Mouse (Mus musculus): Measurements from ENCODE around the gene Fzd10.

The Fzd10 gene

DNA sequence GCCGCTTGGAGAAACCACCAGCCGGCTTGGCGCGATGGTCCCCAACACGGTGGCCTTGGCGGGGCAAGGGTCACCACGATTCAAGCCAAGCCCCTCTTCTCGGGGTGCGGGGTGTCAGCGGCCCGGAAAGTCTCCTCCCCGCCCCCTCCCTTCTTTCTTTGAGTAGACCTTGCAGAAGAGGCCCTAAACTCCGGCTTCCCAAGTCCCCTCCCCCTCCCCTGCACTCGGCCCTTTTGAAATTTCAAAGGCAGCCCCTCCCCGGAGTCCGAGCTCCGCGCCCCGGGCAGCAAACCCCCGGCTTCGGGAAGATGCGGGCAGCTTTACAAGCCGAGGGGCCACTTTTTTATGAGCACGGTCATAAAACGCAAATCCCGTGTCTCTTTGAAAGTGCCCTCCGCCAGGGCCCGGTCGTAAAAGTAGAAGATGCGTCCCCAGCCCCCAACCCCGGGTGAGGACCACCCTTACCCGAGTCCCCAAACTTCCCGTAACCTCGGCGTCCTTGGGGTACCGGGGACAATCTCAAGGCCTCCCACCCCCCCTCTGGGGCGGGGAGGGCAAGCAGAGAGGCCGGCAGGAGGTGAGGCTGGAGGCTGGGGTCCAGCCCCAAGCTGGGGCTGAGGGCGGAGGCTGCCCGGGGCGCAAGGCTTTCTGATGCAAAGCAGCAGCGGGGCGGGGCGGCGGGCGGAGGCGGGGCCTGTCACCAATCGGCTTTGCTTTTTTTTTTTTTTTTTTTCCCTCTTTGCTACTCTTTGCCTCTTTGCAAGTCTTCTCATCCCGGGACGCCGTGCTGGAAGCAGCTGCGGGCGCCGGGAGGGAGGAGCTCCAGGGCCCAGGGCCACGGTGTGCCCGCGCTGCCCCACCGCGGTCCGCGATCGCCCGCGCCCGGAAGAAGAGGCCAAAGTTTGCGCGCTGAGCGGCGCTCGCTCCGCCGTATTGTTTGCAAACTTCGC is at the start of gene Fzd10:
Fzd10 (plus strand) TSS at position 773 of the 950 bp plus-strand sequence.
- in situ Hi-C loops (cut with MboI, MseI) = no loop called here

DNA sequence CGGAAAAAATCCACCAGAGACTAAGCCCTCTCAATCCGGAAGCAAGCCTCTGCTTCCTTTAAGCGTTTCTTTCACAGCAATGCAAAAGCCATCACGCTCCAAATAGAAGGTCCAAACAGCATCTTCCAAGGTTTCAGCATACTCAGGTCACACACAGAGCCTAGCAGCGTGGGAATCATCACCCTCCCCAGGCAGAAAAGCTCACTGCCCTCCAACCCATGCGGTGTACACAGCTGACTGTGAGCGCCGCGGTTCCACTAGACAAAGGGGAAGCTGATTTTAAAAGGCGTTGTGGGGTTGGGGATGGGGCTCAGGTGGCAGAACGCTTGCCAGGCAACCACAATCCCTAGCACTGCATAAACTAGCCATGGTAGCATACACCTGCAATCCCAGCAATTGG is 49.2 kb upstream of the Fzd10 start:
- in situ Hi-C loops (cut with MboI, MseI) = no loop called here

DNA sequence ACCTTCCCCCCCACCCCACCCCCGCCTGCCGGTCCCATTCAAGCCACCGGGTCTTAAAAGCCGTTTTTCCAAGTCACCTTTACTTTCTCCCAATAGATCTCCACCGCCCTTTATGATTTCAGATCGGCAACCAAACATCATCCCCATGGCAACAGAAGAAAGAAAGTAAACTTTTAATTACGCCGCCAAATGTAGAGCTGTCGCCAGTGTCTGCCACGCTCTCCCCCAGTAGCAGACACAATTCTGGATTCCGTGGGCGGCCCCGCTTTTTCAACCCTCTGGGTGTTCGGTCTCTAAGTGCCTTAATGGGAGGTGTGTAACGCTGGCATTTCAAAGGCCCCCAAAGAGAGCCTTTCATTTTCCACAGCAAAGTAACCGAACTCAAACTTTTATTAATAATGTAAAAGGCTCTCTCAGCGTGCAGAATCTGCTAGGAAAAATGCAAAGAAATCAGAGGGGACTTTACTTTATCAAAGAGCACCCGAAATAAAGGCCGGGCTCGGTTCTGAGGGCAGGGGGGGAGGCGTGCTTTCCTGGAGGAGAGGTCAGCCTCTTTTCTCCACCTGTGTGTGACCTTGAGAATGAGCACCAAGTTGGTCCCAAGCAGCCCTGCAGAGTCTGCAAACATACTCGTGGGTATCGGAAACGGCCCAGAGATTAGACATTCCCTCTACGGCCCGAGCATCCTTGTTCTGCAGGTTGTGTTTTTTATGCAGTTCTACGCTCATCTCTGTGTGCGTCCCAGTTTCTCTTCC is 48.3 kb upstream of the Fzd10 start:
- in situ Hi-C loops (cut with MboI, MseI) = no loop called here

DNA sequence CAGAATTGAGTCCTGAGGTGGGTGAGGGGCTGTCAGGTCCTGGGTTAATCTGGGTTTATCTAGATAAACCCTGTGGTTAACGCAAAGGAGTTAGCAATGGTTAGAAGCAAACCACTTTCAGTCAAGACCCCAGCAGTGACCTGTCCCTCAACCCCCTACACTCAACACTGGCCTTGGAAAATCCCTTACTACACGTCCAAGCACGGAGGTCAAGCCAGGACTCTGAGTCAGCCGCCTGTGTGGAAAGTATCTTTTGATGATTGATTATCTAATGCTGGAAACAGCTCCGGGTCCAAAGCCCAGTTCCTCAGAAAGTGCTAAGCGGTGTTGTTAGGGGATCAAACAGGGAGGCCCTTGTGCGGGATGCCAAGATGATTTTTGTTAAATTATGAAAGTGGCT is 42.5 kb upstream of the Fzd10 start:
- in situ Hi-C loops (cut with MboI, MseI) = no loop called here

DNA sequence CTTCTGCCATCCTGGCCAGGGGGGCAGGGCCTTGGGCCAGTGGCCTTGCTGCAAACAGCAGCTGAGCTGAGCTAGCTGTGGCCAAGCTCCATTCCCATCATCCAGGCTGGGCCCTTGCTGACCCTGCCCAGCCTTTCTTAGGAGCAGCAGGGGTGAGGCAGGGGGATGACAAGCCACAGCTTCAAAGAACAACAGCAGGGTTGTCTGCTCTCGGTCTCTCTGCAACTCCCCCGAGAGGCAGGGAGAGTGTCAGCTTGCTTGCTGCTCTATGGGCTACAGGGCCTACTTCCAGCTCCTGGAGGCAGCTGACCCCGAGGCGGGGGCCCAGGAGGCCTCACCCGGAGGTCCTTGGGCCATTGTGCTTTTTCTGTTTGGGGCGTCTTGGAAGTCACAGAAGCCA is 33.3 kb upstream of the Fzd10 start:
- in situ Hi-C loops (cut with MboI, MseI) = no loop called here

DNA sequence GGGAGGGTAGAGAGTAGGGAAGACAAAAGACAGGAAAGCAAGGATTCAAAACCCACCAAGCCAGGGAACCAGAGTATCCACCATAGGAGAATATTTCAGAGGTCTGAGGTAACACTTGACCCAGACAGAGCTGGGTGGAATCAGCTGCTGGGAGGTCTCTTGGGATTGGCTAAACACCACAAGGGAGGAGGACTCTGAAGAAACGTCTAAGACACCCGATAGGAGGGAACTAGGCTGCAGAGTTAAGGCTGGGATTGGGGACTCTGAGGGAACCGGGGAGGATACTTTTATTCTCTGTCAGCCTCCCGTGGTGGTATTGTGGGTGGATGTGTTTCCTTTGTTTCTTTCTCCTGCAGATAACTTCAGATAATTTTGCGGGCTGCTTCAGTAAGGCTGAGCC is 31.7 kb upstream of the Fzd10 start:
- in situ Hi-C loops (cut with MboI, MseI) = no loop called here

DNA sequence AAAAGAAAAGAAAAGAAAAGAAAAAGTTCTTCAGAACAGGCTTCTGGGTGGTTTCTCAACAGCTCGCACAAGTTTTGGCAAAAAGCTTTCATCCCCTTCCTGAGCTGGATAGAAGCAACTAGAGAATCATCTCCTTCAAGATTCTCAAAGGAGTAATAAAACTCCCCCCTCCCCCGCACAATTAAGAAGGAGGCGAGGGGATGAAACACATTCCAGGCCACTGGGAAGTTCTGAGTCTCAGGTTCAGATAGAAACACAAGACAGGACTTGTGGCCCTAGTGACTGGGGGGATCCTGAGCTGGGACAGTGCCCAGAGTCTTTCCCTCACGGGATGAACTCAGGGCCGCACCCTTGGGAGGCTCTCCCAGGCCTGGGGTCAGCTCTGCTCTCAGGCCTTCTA is 30.6 kb upstream of the Fzd10 start:
- in situ Hi-C loops (cut with MboI, MseI) = no loop called here

DNA sequence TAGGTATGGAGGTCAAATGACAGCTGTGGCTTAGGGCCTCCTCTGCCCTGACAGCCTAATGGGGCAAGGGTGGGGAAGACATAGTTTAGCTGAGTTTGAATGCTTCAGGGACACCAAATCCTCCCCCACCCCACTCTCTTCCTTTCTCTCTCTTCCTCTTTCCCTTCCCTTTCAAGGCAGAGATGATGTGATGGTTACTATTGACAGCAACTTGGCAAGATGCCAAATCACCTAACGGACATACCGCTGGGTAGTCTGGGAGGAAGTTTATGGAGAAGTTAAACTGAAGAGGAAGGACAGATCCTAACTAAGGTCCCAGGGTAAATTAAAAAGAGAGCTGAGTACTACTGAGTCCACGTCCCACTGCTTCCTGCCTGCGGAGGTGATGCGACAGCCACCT is 29.8 kb upstream of the Fzd10 start:
- in situ Hi-C loops (cut with MboI, MseI) = no loop called here

DNA sequence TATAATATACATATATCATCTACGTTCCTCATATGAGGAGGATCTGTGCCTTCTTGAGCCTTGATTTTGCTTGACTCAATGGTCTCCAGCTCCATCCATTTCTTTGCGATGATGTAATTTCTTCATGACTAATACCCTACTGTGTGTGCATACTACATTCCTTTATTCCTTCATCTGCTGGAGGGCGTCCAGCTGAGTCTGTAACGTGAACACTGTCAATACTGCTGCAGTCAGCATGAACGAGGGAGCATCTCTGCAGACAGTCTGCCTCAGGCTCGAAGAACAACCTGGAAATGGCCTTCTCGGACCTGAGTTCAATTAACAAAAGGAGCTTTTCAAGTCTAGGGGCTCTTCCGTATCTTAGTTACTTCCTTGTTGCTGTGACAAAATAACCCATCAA is 28.9 kb upstream of the Fzd10 start:
- in situ Hi-C loops (cut with MboI, MseI) = no loop called here

DNA sequence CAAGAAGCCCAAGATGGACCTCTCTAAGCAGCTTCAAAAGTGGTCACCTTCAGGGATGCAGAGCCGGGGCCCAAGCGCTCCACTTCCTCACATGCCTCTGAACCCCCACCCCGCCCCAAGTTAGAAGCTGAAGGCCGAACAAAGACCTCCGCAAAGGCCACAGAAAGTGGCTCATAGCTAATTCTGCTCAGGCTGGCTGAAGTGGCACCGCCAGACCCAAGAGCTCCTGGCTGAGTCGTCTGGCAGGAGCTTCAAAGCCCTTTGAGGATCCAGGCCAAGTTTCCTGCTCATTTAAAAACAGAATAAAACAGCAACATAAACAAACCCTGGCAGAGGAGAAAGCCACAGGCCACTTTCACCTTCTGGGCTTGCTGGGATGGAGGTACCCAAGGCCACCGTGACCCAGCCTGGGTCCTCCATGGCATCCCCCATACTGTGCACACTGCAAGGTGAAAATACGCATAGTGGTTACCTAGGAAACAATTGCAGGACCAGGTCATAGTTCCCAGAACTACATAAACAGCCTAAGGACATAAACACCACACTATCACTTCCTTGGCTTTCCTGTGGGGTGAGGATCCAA is 24.6 kb upstream of the Fzd10 start:
- in situ Hi-C loops (cut with MboI, MseI) = no loop called here

DNA sequence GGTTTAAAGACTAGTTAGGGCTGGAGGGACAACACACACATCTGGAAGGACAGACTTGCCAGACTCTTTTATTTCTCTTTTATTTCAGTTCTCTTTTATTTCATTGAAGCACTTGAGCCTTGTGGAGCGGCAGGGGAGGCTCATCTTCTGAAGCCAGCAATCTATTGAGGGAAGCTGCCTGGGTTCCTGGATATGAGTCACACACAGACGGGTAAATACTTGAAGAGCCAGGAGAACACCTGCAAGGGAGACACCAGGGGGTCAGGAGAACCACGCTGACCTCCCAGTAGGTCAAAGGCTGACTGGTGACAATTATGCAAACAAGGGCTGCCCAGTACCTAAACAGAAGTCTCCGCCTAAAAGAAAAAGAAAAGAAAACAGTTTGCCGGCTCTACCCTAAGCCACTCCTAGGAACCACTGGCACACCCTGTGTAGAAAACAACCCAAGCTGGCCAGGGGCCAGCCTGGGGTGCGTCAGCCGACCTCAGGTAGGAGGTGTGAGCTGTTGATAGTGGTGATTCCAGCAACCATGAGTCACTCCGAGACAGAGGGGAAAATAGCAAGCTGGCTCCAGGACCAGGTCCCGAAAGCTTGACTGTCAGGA is 21.5 kb upstream of the Fzd10 start:
- in situ Hi-C loops (cut with MboI, MseI) = no loop called here

DNA sequence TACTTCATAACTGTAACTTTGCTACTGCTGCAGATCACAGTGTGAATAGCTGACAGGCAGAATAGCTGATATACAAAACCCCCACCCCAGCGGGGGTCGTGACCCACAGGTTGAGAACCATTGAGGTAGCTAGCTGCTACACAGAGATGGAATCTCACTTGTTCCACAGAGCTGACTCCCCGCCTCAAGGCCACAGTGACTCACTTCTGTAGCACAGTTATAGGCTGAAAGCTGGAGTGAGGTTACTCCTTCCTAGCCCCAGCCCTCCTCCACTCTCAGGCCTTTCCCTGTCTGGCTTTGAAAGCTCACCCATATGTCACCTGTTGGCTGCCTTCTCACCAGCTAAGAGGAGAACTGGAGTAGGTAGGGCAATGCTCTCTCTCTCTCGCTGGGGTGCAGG is 19.7 kb upstream of the Fzd10 start:
- in situ Hi-C loops (cut with MboI, MseI) = loop anchor here (10.0 kb wide), 1 partner anchor 56 kb away; no protein-coding TSS in a partner anchor

DNA sequence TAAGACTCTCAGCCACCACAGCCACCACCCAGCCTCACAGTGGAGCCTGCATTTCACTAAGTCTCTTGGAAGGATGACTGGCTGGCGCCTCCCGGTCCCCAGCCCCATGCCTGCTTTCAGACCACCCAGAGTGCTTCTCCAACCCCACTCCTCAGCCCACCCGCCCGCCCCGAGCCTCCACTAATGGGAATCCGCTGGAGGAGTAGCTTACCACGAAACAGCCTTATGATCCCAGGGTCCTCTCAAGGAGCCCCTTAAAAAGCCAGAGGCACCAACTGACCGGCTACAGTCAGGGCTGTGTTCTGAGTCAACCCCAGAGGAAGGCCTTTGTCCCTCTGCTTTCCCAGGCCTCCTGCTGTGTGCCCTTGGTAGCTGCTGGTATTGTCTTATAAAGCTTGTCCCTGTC is 19.1 kb upstream of the Fzd10 start:
- in situ Hi-C loops (cut with MboI, MseI) = loop anchor here (10.0 kb wide), 1 partner anchor 57 kb away; no protein-coding TSS in a partner anchor

DNA sequence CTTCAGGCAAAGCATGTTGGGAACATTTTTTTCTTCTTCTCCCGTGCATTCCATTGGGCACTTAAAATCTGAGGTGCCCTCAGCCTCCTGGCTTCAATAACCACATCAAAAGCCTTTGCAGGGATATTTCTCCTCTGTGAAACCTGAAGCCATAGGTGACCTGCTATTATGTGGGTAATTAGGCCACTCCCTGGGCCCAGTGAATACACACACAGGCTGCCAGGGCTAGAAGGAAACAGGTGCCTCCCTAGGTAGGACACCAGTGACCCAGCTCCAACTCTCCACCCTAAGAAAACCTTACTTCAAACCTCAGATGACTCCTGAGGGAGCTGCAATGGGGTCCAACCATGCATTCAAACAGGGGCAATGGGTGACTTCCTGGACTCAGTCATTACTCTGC is 11.4 kb upstream of the Fzd10 start:
- in situ Hi-C loops (cut with MboI, MseI) = loop anchor here (10.0 kb wide), 1 partner anchor 64 kb away; no protein-coding TSS in a partner anchor

DNA sequence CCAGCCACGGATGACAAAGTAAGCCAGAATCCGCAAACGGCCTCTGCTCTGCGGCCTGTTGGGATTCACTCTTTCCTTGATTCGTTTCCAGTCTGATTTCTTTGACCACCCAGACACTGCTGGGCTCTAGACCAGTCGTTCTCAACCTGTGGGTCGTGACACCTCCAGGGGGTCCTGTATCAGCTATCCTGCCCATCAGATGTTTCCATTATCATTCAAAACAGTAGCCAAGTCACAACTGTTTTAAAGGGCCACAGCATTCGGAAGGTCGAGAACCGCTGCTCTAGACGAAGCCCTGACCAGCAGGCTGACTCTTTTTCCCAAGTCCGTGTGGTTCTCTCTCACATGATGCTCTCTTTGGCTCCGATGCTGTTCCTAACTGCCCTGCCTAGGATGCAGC is 7.2 kb upstream of the Fzd10 start:
- in situ Hi-C loops (cut with MboI, MseI) = no loop called here

DNA sequence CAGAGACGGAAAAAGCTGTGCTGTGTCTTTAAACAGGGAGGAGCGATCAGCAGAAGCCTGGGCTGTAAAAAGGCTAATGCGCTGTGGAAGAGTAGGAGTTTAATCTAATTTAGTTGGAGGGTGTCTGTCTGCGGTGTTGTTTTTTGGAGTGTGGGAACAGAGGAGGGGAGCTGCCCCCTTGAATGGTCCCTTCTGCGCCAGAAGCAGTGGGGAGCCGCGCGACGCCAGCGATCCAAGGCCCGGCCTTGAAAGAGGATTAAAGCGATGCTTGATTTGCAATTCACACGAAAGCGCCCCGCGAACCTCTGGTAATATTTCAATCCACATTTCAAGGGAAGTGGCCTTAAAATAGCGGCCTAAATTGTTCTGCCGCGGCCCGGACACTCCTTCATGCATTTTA is 3.8 kb upstream of the Fzd10 start:
- in situ Hi-C loops (cut with MboI, MseI) = no loop called here

DNA sequence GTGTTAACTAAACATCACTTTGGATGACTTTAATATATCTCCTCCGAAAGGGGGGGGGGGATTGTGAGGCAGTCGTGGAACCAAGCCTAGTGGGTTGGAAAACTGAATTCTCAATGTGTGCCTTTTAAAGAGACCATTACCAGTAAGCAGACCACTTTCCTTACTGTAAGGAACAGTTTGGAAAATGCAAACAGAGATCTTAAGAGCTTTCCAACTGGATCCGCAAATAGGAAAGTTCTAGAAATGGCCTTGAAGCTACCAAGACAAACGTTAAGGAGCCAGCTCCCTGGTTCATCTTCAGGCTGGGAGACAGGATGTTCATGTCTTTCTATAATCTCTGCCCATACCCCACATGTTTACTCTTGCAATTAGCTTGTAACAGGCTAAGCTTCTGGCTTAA is 3.3 kb upstream of the Fzd10 start:
- in situ Hi-C loops (cut with MboI, MseI) = no loop called here

DNA sequence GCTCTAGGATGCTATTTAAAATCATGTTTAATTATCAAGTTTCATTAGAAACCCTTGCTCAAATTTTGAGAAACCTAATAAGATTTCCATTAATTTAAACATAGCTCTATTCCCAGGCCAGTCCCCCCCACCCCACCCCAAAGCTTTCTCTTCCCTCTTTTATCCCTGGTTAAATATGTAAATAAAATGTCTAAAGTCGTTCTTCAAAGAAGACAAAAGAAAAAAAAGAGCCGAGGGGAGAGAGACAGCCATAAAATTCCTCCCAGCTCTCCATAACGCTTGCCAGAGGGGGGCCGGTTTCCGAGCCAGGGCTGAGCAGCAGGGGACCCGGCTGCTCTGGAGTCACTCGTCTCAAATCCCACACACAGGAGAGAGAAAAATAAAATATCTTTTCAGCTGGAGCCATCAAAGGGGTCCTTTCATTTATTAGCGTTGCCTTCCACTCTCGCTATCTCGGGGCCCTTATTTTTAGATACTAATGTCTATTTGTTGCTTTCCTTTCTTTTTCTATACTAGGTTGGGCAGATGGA is 2.4 kb upstream of the Fzd10 start:
- in situ Hi-C loops (cut with MboI, MseI) = no loop called here

DNA sequence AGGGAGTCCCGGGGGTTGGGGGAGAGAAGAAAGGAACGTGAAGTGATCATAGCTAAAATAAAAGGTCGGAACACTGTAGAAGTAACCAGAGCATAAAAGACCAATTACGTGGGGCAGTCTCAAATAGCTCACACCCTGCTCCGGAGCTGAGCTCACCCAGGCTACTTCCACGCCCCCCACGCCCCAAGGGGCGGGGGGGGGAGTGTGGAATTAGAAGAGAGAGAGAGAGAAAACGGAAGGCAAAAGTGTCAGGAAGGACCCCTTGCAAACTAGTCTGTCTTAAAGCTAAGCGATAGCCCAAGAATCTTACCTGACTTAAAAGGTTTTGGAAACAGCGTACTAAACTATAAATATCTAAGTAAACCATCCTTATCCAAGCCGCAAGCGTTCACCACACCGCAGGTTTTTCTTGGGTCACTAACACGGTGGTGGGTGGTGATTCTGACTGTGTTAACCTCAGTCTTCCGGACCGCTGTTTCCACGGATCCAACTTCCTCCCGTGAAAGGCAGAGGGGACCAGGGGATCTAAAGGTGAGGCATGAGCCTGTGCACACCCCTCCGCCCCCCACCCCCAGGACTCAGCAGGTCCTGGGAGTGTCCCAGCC is 1.8 kb upstream of the Fzd10 start:
- in situ Hi-C loops (cut with MboI, MseI) = no loop called here

DNA sequence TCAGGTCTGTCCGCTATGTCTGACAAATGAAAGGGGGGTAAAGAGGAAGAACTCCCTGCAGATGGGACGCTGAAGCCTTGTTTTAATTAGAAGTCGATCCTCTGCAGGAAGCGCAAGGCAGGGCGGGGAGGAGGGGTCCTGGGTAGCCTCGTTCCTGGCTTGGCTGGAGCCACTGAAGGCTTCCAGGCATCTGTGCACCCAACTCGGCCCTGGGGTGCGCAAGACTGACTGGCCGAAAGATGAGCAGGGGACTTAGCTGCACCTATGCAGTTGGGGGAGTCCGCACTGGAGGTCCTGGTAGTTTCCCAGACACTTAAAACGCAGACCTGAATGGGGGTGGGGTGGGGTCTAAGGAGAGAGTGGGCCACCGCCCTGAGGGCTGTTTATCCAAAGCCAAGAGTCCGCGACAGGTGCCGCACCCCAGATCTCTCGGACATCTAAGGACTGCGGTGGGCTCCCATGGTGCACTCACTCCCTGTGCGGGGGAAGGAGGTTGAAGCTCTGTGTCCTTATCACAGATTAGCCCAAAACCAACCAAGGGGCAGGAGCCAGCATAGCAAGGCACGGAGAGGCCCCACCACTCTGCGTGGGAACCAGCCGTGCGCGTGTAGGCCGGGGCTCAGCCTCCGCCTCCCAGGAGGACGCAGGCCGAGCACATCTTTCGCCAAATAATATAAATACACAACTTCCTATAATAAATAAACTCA is 1.1 kb upstream of the Fzd10 start:
- in situ Hi-C loops (cut with MboI, MseI) = no loop called here

Data from T-helper 2 cell (primary cell).